ENCODE assay signal across 11 mouse cellular contexts in genomic region chr5:57963792-57964191, GRCm38 (mm10).
"Had no signal": no experiment of that assay in that cellular context is flagged by ENCODE, and none has a peak within 500 bp of the region (broad histone marks: within the 10 kb centered on the region; RNA-seq: fewer than 3 reads in every experiment).

No protein-coding gene starts in this region.

- ATAC-seq: liver, postnatal 0 days; lung, postnatal 0 days; midbrain, embryonic 16.5 days had no signal

- DNase-seq: liver, postnatal 0 days; lung, adult 2 months; lung, postnatal 14 days; lung, postnatal 36 days; midbrain, embryonic 14.5 days; right cerebral cortex, postnatal 14 days; thymus, adult 18-20 months; thymus, postnatal 14 days; thymus, postnatal 36 days had no signal
